Mouse (Mus musculus): ENCODE data around the gene Pla2g2e. TPM values are rescaled to one million over a fixed set of nuclear protein-coding genes. Genes with fewer than 3 reads are reported as not detected.
"Not testable (repeated sequence)": the region's sequence is repeated elsewhere in the genome, so short reads cannot be mapped to it uniquely, and the experiment has no call there.

The Pla2g2e gene
- not detected for total RNA-seq (2021)
- long read RNA-seq, experiment 1, result 0 reads
- long read RNA-seq, experiment 2, result 0 reads

- no peak for DNase-seq (ENCODE audit: low spot score in 2 of 2)
Measured at GRCm38 (mm10) chr4:138877731-138878130, at the start of gene Pla2g2e. Pla2g2e (plus strand) TSS chr4:138877942.

GRCm38 (mm10) chr4:138839806-138840205 is 37.9 kb upstream of the Pla2g2e start:
- DNase-seq (ENCODE audit: low spot score in 2 of 2), result no peak

- no peak for DNase-seq (ENCODE audit: low spot score in 2 of 2)
Measured at GRCm38 (mm10) chr4:138840726-138841125, 37.0 kb upstream of the Pla2g2e start.

GRCm38 (mm10) chr4:138841386-138841785 is 36.4 kb upstream of the Pla2g2e start:
- DNase-seq (ENCODE audit: low spot score in 2 of 2), result peak; percentile 86 to 94

GRCm38 (mm10) chr4:138851463-138851862 is 26.3 kb upstream of the Pla2g2e start:
- DNase-seq (ENCODE audit: low spot score in 2 of 2), result peak; percentile 83 to 87

GRCm38 (mm10) chr4:138852961-138853360 is 24.8 kb upstream of the Pla2g2e start:
- DNase-seq (ENCODE audit: low spot score in 2 of 2), result no peak

GRCm38 (mm10) chr4:138855092-138855632 is 22.6 kb upstream of the Pla2g2e start:
- DNase-seq (ENCODE audit: low spot score in 2 of 2), result no peak

GRCm38 (mm10) chr4:138856491-138856890 is 21.3 kb upstream of the Pla2g2e start:
- DNase-seq (ENCODE audit: low spot score in 2 of 2), result peak; percentile 69 to 73

- no peak for DNase-seq (ENCODE audit: low spot score in 2 of 2)
Measured at GRCm38 (mm10) chr4:138857576-138857975, 20.2 kb upstream of the Pla2g2e start.

GRCm38 (mm10) chr4:138858446-138858845 is 19.3 kb upstream of the Pla2g2e start:
- no peak for DNase-seq (ENCODE audit: low spot score in 2 of 2)

GRCm38 (mm10) chr4:138859245-138859644 is 18.5 kb upstream of the Pla2g2e start:
- DNase-seq (ENCODE audit: low spot score in 2 of 2), result no peak

GRCm38 (mm10) chr4:138859728-138860127 is 18.0 kb upstream of the Pla2g2e start:
- DNase-seq (ENCODE audit: low spot score in 2 of 2), result peak; percentile 79 to 81

GRCm38 (mm10) chr4:138863344-138863998 is 14.3 kb upstream of the Pla2g2e start, which contains the start of gene Pla2g5:
Pla2g5 (minus strand) TSS chr4:138863482.
- no peak for DNase-seq (ENCODE audit: low spot score in 2 of 2)

GRCm38 (mm10) chr4:138865092-138865491 is 12.7 kb upstream of the Pla2g2e start:
- no peak for DNase-seq (ENCODE audit: low spot score in 2 of 2)

GRCm38 (mm10) chr4:138865991-138866390 is 11.8 kb upstream of the Pla2g2e start:
- no peak for DNase-seq (ENCODE audit: low spot score in 2 of 2)

GRCm38 (mm10) chr4:138866413-138866812 is 11.3 kb upstream of the Pla2g2e start:
- peak; percentile 76 to 84 for DNase-seq (ENCODE audit: low spot score in 2 of 2)

GRCm38 (mm10) chr4:138868666-138869065 is 9.1 kb upstream of the Pla2g2e start:
- no peak for DNase-seq (ENCODE audit: low spot score in 2 of 2)

- no peak for DNase-seq (ENCODE audit: low spot score in 2 of 2)
Measured at GRCm38 (mm10) chr4:138873864-138874263, 3.9 kb upstream of the Pla2g2e start, which contains the start of gene Gm13030. Gm13030 (minus strand) TSS chr4:138873964.

- not testable (repeated sequence) for DNase-seq (ENCODE audit: low spot score in 2 of 2)
Measured at GRCm38 (mm10) chr4:138875275-138875674, 2.5 kb upstream of the Pla2g2e start.

- DNase-seq (ENCODE audit: low spot score in 2 of 2), result no peak
Measured at GRCm38 (mm10) chr4:138875986-138876385, 1.8 kb upstream of the Pla2g2e start.

- DNase-seq (ENCODE audit: low spot score in 2 of 2), result no peak
Measured at GRCm38 (mm10) chr4:138878783-138879182, 1.0 kb downstream of the Pla2g2e start.

- DNase-seq (ENCODE audit: low spot score in 2 of 2), result no peak
Measured at GRCm38 (mm10) chr4:138879808-138880207, 2.1 kb downstream of the Pla2g2e start.

Data from left cerebral cortex, adult 18-20 months (tissue).